ENCODE assay signal across 15 mouse cellular contexts in the genomic region with DNA sequence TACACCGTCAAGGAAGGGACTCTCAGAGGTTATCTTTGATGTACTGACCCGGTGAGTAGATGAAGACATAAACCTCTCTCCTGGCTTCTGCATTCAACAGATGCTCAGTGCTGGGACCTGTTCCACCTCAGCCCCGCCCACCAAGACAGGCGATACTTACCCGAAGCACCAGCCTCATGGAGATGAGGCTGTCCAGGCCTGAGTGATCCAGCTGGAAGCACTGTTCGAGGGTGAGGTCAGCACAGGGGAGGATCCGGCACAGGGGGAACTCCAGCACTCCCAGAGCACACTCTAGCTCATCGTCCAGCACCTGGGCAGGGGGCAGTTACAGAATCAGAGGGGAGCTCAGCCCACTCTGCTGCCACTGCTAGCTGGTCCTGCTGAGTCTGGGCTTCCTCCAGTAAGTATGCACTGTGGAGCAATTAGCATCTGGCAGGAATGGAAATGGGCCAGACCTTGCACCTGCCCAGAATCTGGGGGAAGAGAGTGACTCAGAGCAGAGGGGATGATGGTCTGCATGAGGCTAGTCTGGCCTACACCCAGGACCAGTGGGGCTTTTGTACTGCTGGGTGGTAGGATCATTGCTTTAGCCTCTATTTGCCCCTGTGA. TPM values are rescaled to one million over a fixed set of nuclear protein-coding genes. Genes with fewer than 3 reads are reported as not detected.
A peak's percentile ranks its signal among the peaks of the same experiment; 100 is the strongest.
DNase-seq lines count a peak whose midpoint lies in the region; ATAC-seq lines count a peak whose summit lies in the region.
"Had no signal": no experiment of that assay in that cellular context is flagged by ENCODE, and none has a peak within 500 bp of the region (broad histone marks: within the 10 kb centered on the region; RNA-seq: fewer than 3 reads in every experiment).

No protein-coding gene starts in this region.

- no peak overlapping the region for H3K9ac ChIP-seq in embryonic facial prominence, embryonic 14.5 days (ENCODE audit: low read depth, low read length)
- H3K9ac ChIP-seq in kidney, embryonic 14.5 days (ENCODE audit: low read depth, low read length), result no peak overlapping the region
- no peak overlapping the region for H3K9ac ChIP-seq in kidney, embryonic 16.5 days (replicated peaks; ENCODE audit: low read length)
- no peak overlapping the region for H3K9ac ChIP-seq in forebrain, embryonic 16.5 days (replicated peaks; ENCODE audit: low read depth, low read length)
- H3K9ac ChIP-seq: lung, embryonic 15.5 days had no signal

- H3K27ac ChIP-seq in embryonic facial prominence, embryonic 14.5 days (replicated peaks; ENCODE audit: low read depth, low read length), result no peak overlapping the region
- no peak overlapping the region for H3K27ac ChIP-seq in embryonic facial prominence, embryonic 10.5 days (replicated peaks)
- no peak overlapping the region for H3K27ac ChIP-seq in kidney, embryonic 14.5 days (ENCODE audit: low read depth, low read length)
- H3K27ac ChIP-seq in kidney, embryonic 16.5 days (ENCODE audit: low read length), result no peak overlapping the region
- no peak overlapping the region for H3K27ac ChIP-seq in forebrain, embryonic 16.5 days (ENCODE audit: low read length)
- H3K27ac ChIP-seq: gastrocnemius, adult 2 months; lung, embryonic 15.5 days had no signal

- H3K4me1 ChIP-seq in embryonic facial prominence, embryonic 14.5 days (ENCODE audit: control insufficient read depth, insufficient read depth, low read length), result no peaks in the 10 kb centered on the region
- H3K4me1 ChIP-seq in embryonic facial prominence, embryonic 10.5 days, result no peaks in the 10 kb centered on the region; the same call in 1 of the 2 replicates
- H3K4me1 ChIP-seq in kidney, embryonic 14.5 days (ENCODE audit: control insufficient read depth, insufficient read depth, low read length), result 0 out of 2 replicates have a peak, but pooled peaks cover 3% of the 10 kb centered on the region
- peaks cover 4% of the 10 kb centered on the region for H3K4me1 ChIP-seq in kidney, embryonic 16.5 days (ENCODE audit: insufficient read depth, low read length)
- 0 out of 2 replicates have a peak, but pooled peaks cover 2% of the 10 kb centered on the region for H3K4me1 ChIP-seq in forebrain, embryonic 16.5 days (replicated peaks; ENCODE audit: control insufficient read depth, insufficient read depth, low read length)
- H3K4me1 ChIP-seq: lung, embryonic 15.5 days had no signal

- H3K27me3 ChIP-seq in embryonic facial prominence, embryonic 14.5 days (replicated peaks; ENCODE audit: control insufficient read depth, insufficient read depth, low read length), result no peaks in the 10 kb centered on the region
- no peaks in the 10 kb centered on the region for H3K27me3 ChIP-seq in embryonic facial prominence, embryonic 10.5 days (replicated peaks; ENCODE audit: low read depth, poor library complexity, severe bottlenecking)
- no peaks in the 10 kb centered on the region for H3K27me3 ChIP-seq in kidney, embryonic 14.5 days (ENCODE audit: control insufficient read depth, insufficient read depth, low read length)
- H3K27me3 ChIP-seq in kidney, embryonic 16.5 days (ENCODE audit: insufficient read depth, low read length), result no peaks in the 10 kb centered on the region
- H3K27me3 ChIP-seq in forebrain, embryonic 16.5 days (replicated peaks; ENCODE audit: control insufficient read depth, insufficient read depth, low read length), result no peaks in the 10 kb centered on the region
- H3K27me3 ChIP-seq: lung, embryonic 15.5 days had no signal

- no peak for DNase-seq in embryonic facial prominence, embryonic 14.5 days (ENCODE audit: low spot score)
- no peak for DNase-seq in embryonic facial prominence, embryonic 10.5 days (ENCODE audit: low spot score)
- DNase-seq in 3134 (ENCODE audit: extremely low read depth, insufficient read length, low spot score), result peak; percentile 23
- no peak for DNase-seq in cerebellum, adult 18-20 months
- DNase-seq in cerebellum, adult 11-12 months, result no peak
- DNase-seq: gastrocnemius, adult 2 months; kidney, postnatal 14 days; liver had no signal

- WGBS in embryonic facial prominence, embryonic 14.5 days, result 66% methylated on average over 8 of the region's 8 CpGs
- 66% methylated on average over 8 of the region's 8 CpGs for WGBS in embryonic facial prominence, embryonic 10.5 days
- WGBS in kidney, embryonic 14.5 days, result 50% methylated on average over 8 of the region's 8 CpGs
- WGBS in kidney, embryonic 16.5 days, result 46% methylated on average over 8 of the region's 8 CpGs
- WGBS in forebrain, embryonic 16.5 days, result 66% methylated on average over 8 of the region's 8 CpGs

- no peaks in the 10 kb centered on the region for H3K9me3 ChIP-seq in embryonic facial prominence, embryonic 14.5 days (ENCODE audit: control insufficient read depth, low read length)
- no peaks in the 10 kb centered on the region for H3K9me3 ChIP-seq in embryonic facial prominence, embryonic 10.5 days
- no peaks in the 10 kb centered on the region for H3K9me3 ChIP-seq in kidney, embryonic 14.5 days (ENCODE audit: control insufficient read depth, low read length)
- no peaks in the 10 kb centered on the region for H3K9me3 ChIP-seq in kidney, embryonic 16.5 days (ENCODE audit: low read length)
- H3K9me3 ChIP-seq in forebrain, embryonic 16.5 days (ENCODE audit: control insufficient read depth, low read length), result no peaks in the 10 kb centered on the region
- H3K9me3 ChIP-seq: lung, embryonic 15.5 days; megakaryocyte, embryonic 14.5 days had no signal

- no peak overlapping the region for H3K4me2 ChIP-seq in embryonic facial prominence, embryonic 14.5 days (ENCODE audit: low read depth, low read length)
- H3K4me2 ChIP-seq in kidney, embryonic 14.5 days (replicated peaks; ENCODE audit: low read depth, low read length), result no peak overlapping the region
- no peak overlapping the region for H3K4me2 ChIP-seq in kidney, embryonic 16.5 days (replicated peaks; ENCODE audit: low read depth, low read length)
- no peak overlapping the region for H3K4me2 ChIP-seq in forebrain, embryonic 16.5 days (ENCODE audit: low read length)
- H3K4me2 ChIP-seq: heart, embryonic 11.5 days; lung, embryonic 15.5 days had no signal

- H3K36me3 ChIP-seq in embryonic facial prominence, embryonic 14.5 days (ENCODE audit: control insufficient read depth, insufficient read depth, low read length), result no peaks in the 10 kb centered on the region
- H3K36me3 ChIP-seq in embryonic facial prominence, embryonic 10.5 days (replicated peaks), result no peaks in the 10 kb centered on the region
- H3K36me3 ChIP-seq in kidney, embryonic 14.5 days (ENCODE audit: control insufficient read depth, insufficient read depth, low read length), result no peaks in the 10 kb centered on the region
- H3K36me3 ChIP-seq in kidney, embryonic 16.5 days (ENCODE audit: insufficient read depth, low read length), result no peaks in the 10 kb centered on the region
- no peaks in the 10 kb centered on the region for H3K36me3 ChIP-seq in forebrain, embryonic 16.5 days (ENCODE audit: control insufficient read depth, insufficient read depth)
- H3K36me3 ChIP-seq: lung, embryonic 15.5 days had no signal

- peak; percentile 53; the same call in 1 of the 2 replicates for ATAC-seq in embryonic facial prominence, embryonic 14.5 days (ENCODE audit: low read depth)
- ATAC-seq in kidney, embryonic 14.5 days (ENCODE audit: low FRiP score, low TSS enrichment), result peak; percentile 25; the same call in 1 of the 2 replicates
- ATAC-seq in kidney, embryonic 16.5 days (ENCODE audit: low FRiP score, low TSS enrichment), result no peak; the same call in 1 of the 2 replicates
- ATAC-seq in forebrain, embryonic 16.5 days, result peak; percentile 40; the same call in 1 of the 2 replicates

- no peak overlapping the region for H3K4me3 ChIP-seq in embryonic facial prominence, embryonic 14.5 days (ENCODE audit: low read depth, low read length)
- no peak overlapping the region for H3K4me3 ChIP-seq in embryonic facial prominence, embryonic 10.5 days
- H3K4me3 ChIP-seq in kidney, embryonic 14.5 days (ENCODE audit: low read length), result no peak overlapping the region
- H3K4me3 ChIP-seq in kidney, embryonic 16.5 days (ENCODE audit: low read length), result no peak overlapping the region
- H3K4me3 ChIP-seq in forebrain, embryonic 16.5 days (replicated peaks; ENCODE audit: low read length), result no peak overlapping the region
- H3K4me3 ChIP-seq: gastrocnemius, adult 2 months; lung, embryonic 15.5 days; megakaryocyte, embryonic 14.5 days had no signal

RNA-seq across cellular contexts. Expression of a gene that starts 38.9 kb away (rescaled TPM):
- polyA plus RNA-seq in embryonic facial prominence, embryonic 14.5 days (2014; fragmentation: Nextera tagmentation; extraction: Ambion mirVana), result 0.84 and 0.90 TPM in 2 replicates
- 0.21 and 0.33 TPM in 2 replicates for polyA plus RNA-seq in embryonic facial prominence, embryonic 10.5 days (2016; fragmentation: Nextera tagmentation; extraction: Ambion mirVana)
- polyA plus RNA-seq in kidney, embryonic 14.5 days (2014; fragmentation: Nextera tagmentation; extraction: Ambion mirVana), result 0.17 and 0.76 TPM in 2 replicates
- 0.32 and 1.2 TPM in 2 replicates for polyA plus RNA-seq in kidney, embryonic 16.5 days (2015; fragmentation: Nextera tagmentation; extraction: Ambion mirVana)
- polyA plus RNA-seq in forebrain, embryonic 16.5 days (2015; fragmentation: Nextera tagmentation; extraction: Ambion mirVana), result 0.55 and 0.66 TPM in 2 replicates
- polyA plus RNA-seq: C2C12 had no signal
